Mouse (Mus musculus) ES-Bruce4 (cell line): ENCODE measurements at regions not wholly inside any gene's neighbourhood (a gene's known extent, or its start where the extent isn't known, plus 50 kb on each side); places are given as distances from the start of the nearest gene placed in this dataset.

Experiments used
- CTCF ChIP-seq: IDR thresholded peaks from one replicate; pipeline ENCODE4 v1.8.1; 2011; ENCODE audit warnings: low read depth, low read length
- POLR2A ChIP-seq: IDR thresholded peaks from one replicate; pipeline ENCODE4 v1.8.1; 2011; ENCODE audit warnings: low read length; ENCODE audit not compliant: insufficient read depth

DNA sequence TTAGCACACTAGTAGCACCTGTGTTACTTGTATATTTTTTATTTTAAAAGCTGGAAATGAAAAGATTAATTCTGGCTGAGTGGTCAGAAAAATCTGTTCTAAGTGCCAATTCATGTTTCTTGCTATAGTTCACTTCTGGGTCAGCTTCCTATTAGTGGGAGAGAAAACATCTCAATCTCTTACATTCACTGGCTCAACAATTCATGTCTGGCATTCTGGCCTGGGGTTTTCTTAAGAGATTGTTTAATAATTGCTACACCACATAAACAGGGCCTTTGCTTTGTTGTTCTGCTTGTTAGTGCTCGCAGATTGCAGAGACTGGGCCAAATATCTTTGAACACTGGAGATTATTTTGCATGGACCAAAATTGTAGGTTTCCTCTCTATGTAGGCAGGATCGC lies 84.2 kb upstream of the Adamts5 start:
- no peak for TF ChIP-seq CTCF
- TF ChIP-seq POLR2A: no peak
